Mouse (Mus musculus) liver, embryonic 11.5 days (tissue): ENCODE data around the gene Ccdc91. TPM values are rescaled to one million over a fixed set of nuclear protein-coding genes. Genes with fewer than 3 reads are reported as not detected.

ENCODE experiments used
- polyA plus RNA-seq: library from polyadenylated mRNA; unstranded; fragments of >200 nt; fragmentation: Nextera tagmentation; extraction: Ambion mirVana; gene quantifications from 2 replicates; pipeline ENCODE4 v1.2.1, GENCODE M21; 2014

The Ccdc91 gene
- polyA plus RNA-seq, 1 experiment from 2014 or later = 13.0 TPM

Other genes starting within 250 kb of the Ccdc91 start
- gene Pthlh, start 211.6 kb upstream of the Ccdc91 start, polyA plus RNA-seq = 0.16 and 0.18 TPM in 2 replicates